Mouse (Mus musculus) heart, embryonic 11.5 days (tissue): Measurements from ENCODE around the gene Armc9. TPM values are rescaled to one million over a fixed set of nuclear protein-coding genes. Genes with fewer than 3 reads are reported as not detected.

Experiments
- ATAC-seq: fragments of 200-750 bp; cut with Nextera tagmentation; replicated peaks from 2 replicates; pipeline ENCODE4 v1.8.0; 2017; ENCODE audit warnings: moderate library complexity; ENCODE audit not compliant: insufficient number of reproducible peaks, low FRiP score, low TSS enrichment
- H3K27ac ChIP-seq: fragments of 300-500 bp; sonication (generic); 2 replicates; pipeline ENCODE4 v1.5.1; 2014; ENCODE audit warnings: mild to moderate bottlenecking, low read depth, low read length
- H3K27me3 ChIP-seq: fragments of 300-500 bp; sonication (generic); 2 replicates; pipeline ENCODE4 v1.6.1; 2014; ENCODE audit warnings: mild to moderate bottlenecking, low read length, mixed read lengths; ENCODE audit not compliant: control insufficient read depth, insufficient read depth
- H3K36me3 ChIP-seq: fragments of 300-500 bp; sonication (generic); 2 replicates; pipeline ENCODE4 v1.6.1; 2014; ENCODE audit warnings: mild to moderate bottlenecking, low read length, moderate library complexity, mixed read lengths; ENCODE audit not compliant: control insufficient read depth, insufficient read depth
- H3K4me1 ChIP-seq: fragments of 300-500 bp; sonication (generic); 2 replicates; pipeline ENCODE4 v1.6.1; 2014; ENCODE audit warnings: low read length; ENCODE audit not compliant: control insufficient read depth, insufficient read depth
- H3K4me2 ChIP-seq: fragments of 300-500 bp; sonication (generic); 2 replicates; pipeline ENCODE4 v1.6.1; 2014; ENCODE audit warnings: mild to moderate bottlenecking, moderate library complexity
- H3K4me3 ChIP-seq: fragments of 300-500 bp; sonication (generic); 2 replicates; pipeline ENCODE4 v1.5.1; 2014; ENCODE audit warnings: low read depth, low read length
- H3K9ac ChIP-seq: fragments of 300-500 bp; sonication (generic); 2 replicates; pipeline ENCODE4 v1.6.1; 2014; ENCODE audit warnings: mild to moderate bottlenecking, low read depth, low read length, moderate library complexity
- H3K9me3 ChIP-seq: fragments of 300-500 bp; sonication (generic); replicated peaks from 2 replicates; pipeline ENCODE4 v1.6.1; 2016; ENCODE audit warnings: low read length; ENCODE audit not compliant: control insufficient read depth
- WGBS: fragments of 180-500 bp; shearing (Covaris S2); extraction: QIAGEN DNeasy Blood & Tissue Kit; methylation state at CpG from one replicate; pipeline ENCODE4 v1.1.7; 2014; ENCODE audit not compliant: insufficient replicate concordance; 5-methylcytosine and 5-hydroxymethylcytosine counted together
- polyA plus RNA-seq: library from polyadenylated mRNA; unstranded; fragments of >200 nt; fragmentation: Nextera tagmentation; extraction: Ambion mirVana; gene quantifications from 2 replicates; pipeline ENCODE4 v1.2.1, GENCODE M21; 2014

Gene Armc9
- polyA plus RNA-seq, 1 experiment from 2014 or later: 14.7 TPM

DNA sequence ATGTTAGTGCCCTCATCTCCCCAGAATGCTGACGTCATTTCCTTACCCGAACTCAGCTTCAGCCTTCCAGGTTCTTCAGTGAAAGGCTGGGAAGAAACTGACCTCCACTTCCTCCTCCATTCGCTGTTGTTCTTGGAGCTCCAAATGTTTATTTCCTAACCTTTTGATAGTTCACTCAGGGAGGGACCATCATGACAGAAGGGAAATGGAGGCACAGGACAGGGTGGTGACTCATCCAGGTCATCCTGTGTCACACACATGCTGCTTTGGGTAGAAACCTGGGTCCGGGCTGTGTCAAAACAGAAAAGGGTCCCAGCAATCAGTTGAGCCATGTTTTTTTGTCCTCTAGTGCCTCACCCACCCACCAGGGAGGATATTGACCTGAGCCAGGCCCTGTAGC is 11.4 kb upstream of the Armc9 start:
- H3K4me3 ChIP-seq: no peak overlapping the region
- peaks cover 4% of the 10 kb centered on the region; the same call in 1 of the 2 replicates for H3K36me3 ChIP-seq
- no peak overlapping the region for H3K9ac ChIP-seq
- peak; percentile 42; the same call in 1 of the 2 replicates for ATAC-seq
- no peak overlapping the region for H3K4me2 ChIP-seq
- no peaks in the 10 kb centered on the region for H3K27me3 ChIP-seq
- no peaks in the 10 kb centered on the region for H3K4me1 ChIP-seq
- no peak overlapping the region for H3K27ac ChIP-seq
- H3K9me3 ChIP-seq: no peaks in the 10 kb centered on the region
- 64% methylated on average over 4 of the region's 4 CpGs for WGBS

DNA sequence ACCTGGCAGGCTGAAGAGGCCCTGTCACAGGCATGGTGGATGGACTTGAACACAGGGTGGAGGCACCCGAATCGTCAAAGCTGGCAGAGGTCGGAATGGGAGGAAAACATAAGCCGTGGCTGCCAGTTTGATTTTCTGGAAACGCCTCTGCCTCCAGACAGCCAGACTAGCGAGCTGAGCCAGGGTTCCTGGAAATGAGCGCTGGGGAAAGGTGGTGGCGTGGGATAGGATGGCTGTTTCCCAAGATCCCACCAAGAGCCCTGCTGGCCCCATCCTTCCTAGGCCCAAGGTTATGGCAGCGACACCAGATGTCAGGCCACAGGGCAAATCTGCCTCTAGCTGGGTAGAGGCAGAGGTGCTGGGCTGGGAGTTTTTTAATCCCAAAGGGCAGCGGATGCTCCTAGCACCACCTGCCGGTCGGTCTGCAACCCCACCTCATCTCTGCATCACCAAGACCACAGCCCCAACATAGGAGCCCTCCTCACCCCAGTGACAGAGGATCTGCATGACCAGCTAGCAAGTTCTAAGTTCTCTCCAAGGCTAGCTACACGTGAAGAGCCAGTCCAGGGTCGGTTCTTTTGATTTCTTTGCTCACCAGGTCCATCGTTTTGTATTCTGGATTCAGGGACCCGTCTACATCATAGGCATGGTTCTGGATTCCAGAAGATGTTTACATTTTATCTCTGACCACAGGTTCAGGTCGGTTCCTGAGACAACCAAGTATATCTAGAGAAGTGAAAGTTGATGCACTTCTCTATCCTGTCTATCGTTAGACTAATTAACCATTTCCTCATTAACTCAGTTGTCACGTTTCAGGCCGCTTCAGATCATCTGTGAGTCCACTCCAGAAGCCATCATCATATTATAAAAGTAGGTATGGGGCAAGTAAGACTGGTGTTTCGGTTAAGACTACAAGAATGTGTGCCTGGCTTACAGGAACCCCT is 10.3 kb upstream of the Armc9 start:
- Histone ChIP-seq H3K4me2 (no peak overlapping the region), H3K9me3 (no peaks in the 10 kb centered on the region), H3K36me3 (no peaks in the 10 kb centered on the region; the same call in 1 of the 2 replicates), H3K4me3 (no peak overlapping the region), H3K9ac (no peak overlapping the region), H3K27ac (no peak overlapping the region), H3K27me3 (no peaks in the 10 kb centered on the region), H3K4me1 (no peaks in the 10 kb centered on the region)
- ATAC-seq: no peak
- WGBS: 75% methylated on average over 21 of the region's 21 CpGs

DNA sequence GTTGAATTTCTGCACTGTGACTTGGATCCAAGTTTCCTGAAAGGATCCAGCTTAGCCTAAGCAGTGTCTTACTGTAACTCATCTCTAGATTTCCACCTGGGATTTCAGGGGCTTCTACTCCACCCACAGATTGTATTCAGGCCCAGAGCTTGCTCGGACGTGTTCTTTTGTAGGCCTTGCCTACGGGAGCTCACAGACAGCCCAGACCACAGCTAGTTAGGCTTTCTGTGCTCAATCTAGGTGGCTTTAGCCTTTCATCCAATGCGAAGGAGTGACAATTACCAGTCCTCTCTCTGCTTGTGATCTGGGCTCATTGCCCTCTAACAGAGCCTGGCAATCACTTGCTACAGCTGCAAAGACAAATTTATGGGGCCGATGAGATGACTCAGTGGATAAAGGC is 8.3 kb upstream of the Armc9 start:
- Histone ChIP-seq H3K36me3 (no peaks in the 10 kb centered on the region; the same call in 1 of the 2 replicates), H3K27me3 (no peaks in the 10 kb centered on the region), H3K27ac (no peak overlapping the region), H3K4me2 (no peak overlapping the region), H3K4me3 (no peak overlapping the region), H3K9me3 (no peaks in the 10 kb centered on the region), H3K9ac (no peak overlapping the region), H3K4me1 (0 out of 2 replicates have a peak, but pooled peaks cover 2% of the 10 kb centered on the region)
- 81% methylated on average over 5 of the region's 5 CpGs for WGBS
- no peak for ATAC-seq

DNA sequence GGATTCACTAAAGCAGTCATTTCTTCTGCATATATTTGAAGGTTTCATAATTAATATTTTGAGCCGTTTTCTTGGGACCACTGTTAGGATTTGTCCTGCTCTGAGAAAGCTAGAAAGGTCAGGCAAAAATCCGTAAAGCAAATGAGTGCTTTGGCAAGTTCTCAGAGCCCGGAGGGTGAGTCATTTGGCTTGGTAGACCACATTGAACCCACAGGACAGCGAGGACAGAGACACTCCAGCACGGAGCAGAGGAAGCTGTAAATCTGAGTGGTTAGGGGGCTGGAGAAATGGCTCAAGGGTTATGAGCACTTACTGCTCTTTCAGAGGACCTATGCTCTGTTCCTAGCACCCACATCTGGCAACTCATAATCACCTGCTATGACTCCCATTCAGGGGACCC is 7.0 kb upstream of the Armc9 start:
- Histone ChIP-seq H3K4me1 (0 out of 2 replicates have a peak, but pooled peaks cover 2% of the 10 kb centered on the region), H3K36me3 (no peaks in the 10 kb centered on the region), H3K4me2 (no peak overlapping the region), H3K9ac (no peak overlapping the region), H3K27ac (no peak overlapping the region), H3K9me3 (no peaks in the 10 kb centered on the region), H3K27me3 (no peaks in the 10 kb centered on the region), H3K4me3 (no peak overlapping the region)
- no peak for ATAC-seq
- WGBS: 69% methylated on average over 5 of the region's 5 CpGs

DNA sequence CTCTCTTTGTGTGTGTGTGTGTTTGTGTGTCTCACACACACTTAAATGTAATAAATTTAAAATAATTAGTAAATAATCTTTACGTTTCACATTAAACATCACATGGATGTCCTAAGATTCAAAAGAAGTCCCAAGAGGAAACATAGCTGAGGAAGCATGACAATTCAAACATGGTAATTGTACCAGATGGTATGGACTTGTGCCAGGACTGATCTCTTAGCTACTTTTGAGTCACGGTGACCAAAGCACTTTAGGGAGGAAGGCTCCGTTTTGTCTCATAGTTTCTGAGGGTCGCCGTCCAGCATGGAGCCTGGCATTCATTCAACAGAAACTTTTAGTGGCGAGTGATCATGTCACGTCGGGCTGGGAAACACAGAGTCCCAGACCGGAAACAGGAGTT is 6.4 kb upstream of the Armc9 start:
- H3K4me1 ChIP-seq: 0 out of 2 replicates have a peak, but pooled peaks cover 2% of the 10 kb centered on the region
- no peak overlapping the region for H3K4me3 ChIP-seq
- ATAC-seq: no peak
- no peaks in the 10 kb centered on the region for H3K9me3 ChIP-seq
- H3K9ac ChIP-seq: no peak overlapping the region
- H3K27me3 ChIP-seq: no peaks in the 10 kb centered on the region
- no peak overlapping the region for H3K27ac ChIP-seq
- no peaks in the 10 kb centered on the region for H3K36me3 ChIP-seq
- H3K4me2 ChIP-seq: no peak overlapping the region
- WGBS: 79% methylated on average over 9 of the region's 9 CpGs

DNA sequence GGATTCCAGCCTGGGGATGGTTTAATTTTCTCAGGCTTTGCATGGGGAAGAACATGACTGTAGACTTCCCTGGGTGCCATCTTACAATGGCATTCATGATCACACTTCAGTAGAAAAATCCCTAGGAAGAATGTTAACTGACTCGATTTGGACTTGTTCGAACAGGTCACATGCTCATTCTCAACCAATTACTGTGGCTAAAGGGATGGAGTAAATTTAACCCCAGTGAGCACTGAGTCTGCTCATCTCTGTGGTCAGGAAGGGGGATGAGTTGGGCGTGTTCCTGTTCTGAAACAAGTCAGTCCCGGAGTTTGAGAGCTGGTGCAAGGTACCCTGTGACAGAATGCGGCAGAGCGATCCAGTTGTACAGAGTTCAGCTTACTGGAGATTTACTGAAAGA is 3.7 kb upstream of the Armc9 start:
- no peaks in the 10 kb centered on the region for H3K9me3 ChIP-seq
- no peak overlapping the region for H3K4me2 ChIP-seq
- H3K9ac ChIP-seq: no peak overlapping the region
- no peak for ATAC-seq
- WGBS: 78% methylated on average over 6 of the region's 6 CpGs
- H3K4me1 ChIP-seq: peaks cover 2% of the 10 kb centered on the region; the same call in 1 of the 2 replicates
- no peaks in the 10 kb centered on the region for H3K27me3 ChIP-seq
- no peaks in the 10 kb centered on the region for H3K36me3 ChIP-seq
- no peak overlapping the region for H3K4me3 ChIP-seq
- no peak overlapping the region for H3K27ac ChIP-seq

DNA sequence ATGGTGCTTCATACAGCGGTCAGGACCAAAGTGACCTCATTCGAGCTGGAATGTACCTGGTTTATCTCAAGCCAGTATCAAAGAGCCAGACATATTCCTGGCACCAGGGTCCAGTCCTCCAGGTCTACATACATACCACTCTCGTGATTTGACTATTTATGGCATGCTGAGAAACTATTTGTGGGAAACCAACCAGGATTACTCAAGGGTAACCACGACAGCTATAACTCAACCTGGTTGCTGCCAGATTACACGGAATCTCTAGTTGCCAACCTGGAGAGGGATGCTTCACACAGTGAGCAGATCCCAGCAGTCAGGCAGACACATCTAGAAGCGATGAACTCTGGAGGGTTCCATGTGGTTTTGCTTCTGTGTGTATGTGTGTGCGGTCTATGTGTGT is 3.2 kb upstream of the Armc9 start:
- no peak overlapping the region for H3K9ac ChIP-seq
- no peak overlapping the region for H3K27ac ChIP-seq
- WGBS: 67% methylated on average over 7 of the region's 7 CpGs
- H3K4me2 ChIP-seq: no peak overlapping the region
- no peaks in the 10 kb centered on the region for H3K36me3 ChIP-seq
- no peak for ATAC-seq
- no peaks in the 10 kb centered on the region for H3K27me3 ChIP-seq
- peaks cover 2% of the 10 kb centered on the region; the same call in 1 of the 2 replicates for H3K4me1 ChIP-seq
- no peaks in the 10 kb centered on the region for H3K9me3 ChIP-seq
- no peak overlapping the region for H3K4me3 ChIP-seq

DNA sequence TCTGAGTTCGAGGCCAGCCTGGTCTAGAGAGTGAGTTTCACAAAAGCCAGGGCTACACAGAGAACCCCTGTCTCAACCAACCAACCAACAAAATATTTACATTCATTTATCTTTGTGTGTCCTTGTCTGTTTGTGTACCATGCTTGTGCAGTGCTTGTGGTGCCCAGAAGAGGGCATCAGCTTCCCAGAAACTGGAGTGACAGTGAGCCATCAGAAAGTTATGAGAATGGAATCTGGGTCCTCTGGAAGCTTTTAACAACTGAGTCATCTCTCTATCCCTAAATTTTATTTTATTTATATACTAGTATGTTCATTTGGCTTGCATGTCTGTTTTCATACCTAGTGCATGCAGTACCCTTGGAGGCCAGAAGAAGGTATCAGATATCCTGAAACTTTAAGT is 2.0 kb upstream of the Armc9 start:
- no peak overlapping the region for H3K4me3 ChIP-seq
- WGBS: 72% methylated on average over 1 of the region's 1 CpGs
- peaks cover 2% of the 10 kb centered on the region; the same call in 1 of the 2 replicates for H3K4me1 ChIP-seq

More for the DNA sequence above, 2.0 kb upstream of the Armc9 start:
- Histone ChIP-seq H3K36me3 (no peaks in the 10 kb centered on the region), H3K27me3 (no peaks in the 10 kb centered on the region), H3K27ac (no peak overlapping the region), H3K9ac (no peak overlapping the region), H3K4me2 (no peak overlapping the region), H3K9me3 (no peaks in the 10 kb centered on the region)
- ATAC-seq: no peak
